Mouse (Mus musculus) hindbrain, embryonic 10.5 days (tissue): ENCODE results near the gene Slc39a7. TPM values are rescaled to one million over a fixed set of nuclear protein-coding genes. Genes with fewer than 3 reads are reported as not detected.

Source experiments
- DNase-seq: peaks from one replicate; pipeline ENCODE4 v3.0.0-alpha.2; 2017; ENCODE audit warnings: low spot score
- H3K27ac ChIP-seq: fragments of 300-500 bp; sonication (generic); 2 replicates; pipeline ENCODE4 v1.5.1; 2016; ENCODE audit warnings: mild to moderate bottlenecking, moderate library complexity
- H3K27me3 ChIP-seq: fragments of 300-500 bp; sonication (generic); 2 replicates; pipeline ENCODE4 v1.6.1; 2016; ENCODE audit warnings: mild to moderate bottlenecking; ENCODE audit not compliant: poor library complexity, insufficient read depth, severe bottlenecking
- H3K36me3 ChIP-seq: fragments of 300-500 bp; sonication (generic); 2 replicates; pipeline ENCODE4 v1.6.1; 2016; ENCODE audit warnings: mild to moderate bottlenecking, moderate library complexity
- H3K4me1 ChIP-seq: fragments of 300-500 bp; sonication (generic); replicated peaks from 2 replicates; pipeline ENCODE4 v1.6.1; 2016; ENCODE audit warnings: mild to moderate bottlenecking
- H3K4me3 ChIP-seq: fragments of 300-500 bp; sonication (generic); 2 replicates; pipeline ENCODE4 v1.5.1; 2016; ENCODE audit warnings: mild to moderate bottlenecking, moderate library complexity
- H3K9me3 ChIP-seq: fragments of 300-500 bp; sonication (generic); 2 replicates; pipeline ENCODE4 v1.6.1; 2016; ENCODE audit warnings: mild to moderate bottlenecking, moderate library complexity
- WGBS: fragments of 180-500 bp; shearing (Covaris S2); methylation state at CpG from one replicate; pipeline ENCODE4 v1.1.7; 2016; 5-methylcytosine and 5-hydroxymethylcytosine counted together
- polyA plus RNA-seq: library from polyadenylated mRNA; unstranded; fragments of >200 nt; fragmentation: Nextera tagmentation; extraction: Ambion mirVana; gene quantifications from 2 replicates; pipeline ENCODE4 v1.2.1, GENCODE M21; 2016

The Slc39a7 gene
- 188 and 197 TPM in 2 replicates for polyA plus RNA-seq

- Histone ChIP-seq H3K27ac (peak within 1 kb of the TSS; percentile 99), H3K4me1 (peaks cover 75% of the 10 kb centered on the region), H3K36me3 (peaks cover 63% of the 10 kb centered on the region)
These were observed at the start of gene Slc39a7, which contains the start of gene Rxrb for GRCm38 (mm10) chr17:34031465-34032173. Gene Slc39a7 (minus strand): TSS chr17:34031682. Gene Rxrb (plus strand): TSS chr17:34031812.

GRCm38 (mm10) chr17:34079621-34080020 is 48.1 kb upstream of the Slc39a7 start:
- Histone ChIP-seq H3K4me1 (peaks cover 18% of the 10 kb centered on the region), H3K4me3 (no peak overlapping the region), H3K9me3 (no peaks in the 10 kb centered on the region), H3K36me3 (no peaks in the 10 kb centered on the region), H3K27me3 (peaks cover 23% of the 10 kb centered on the region), H3K27ac (no peak overlapping the region)
- peak; percentile 38 for DNase-seq
- WGBS, result 17% methylated on average over 5 of the region's 5 CpGs

More at GRCm38 (mm10) chr17:34031465-34032173, at the start of gene Slc39a7, which contains the start of gene Rxrb:
- DNase-seq, result peak; percentile 100
- no peaks in the 10 kb centered on the region for H3K9me3 ChIP-seq
- no peaks in the 10 kb centered on the region for H3K27me3 ChIP-seq
- H3K4me3 ChIP-seq, result peak within 1 kb of the TSS; percentile 74
- WGBS, result under 1% methylated on average over 88 of the region's 88 CpGs

- Histone ChIP-seq H3K27me3 (peaks cover 23% of the 10 kb centered on the region), H3K36me3 (no peaks in the 10 kb centered on the region), H3K4me3 (no peak overlapping the region), H3K4me1 (peaks cover 18% of the 10 kb centered on the region), H3K9me3 (no peaks in the 10 kb centered on the region), H3K27ac (no peak overlapping the region)
- DNase-seq, result no peak
- 92% methylated on average over 11 of the region's 11 CpGs for WGBS
These were observed 47.5 kb upstream of the Slc39a7 start for GRCm38 (mm10) chr17:34079002-34079401.

- peaks cover 23% of the 10 kb centered on the region for H3K27me3 ChIP-seq
- H3K36me3 ChIP-seq, result no peaks in the 10 kb centered on the region
- no peaks in the 10 kb centered on the region for H3K9me3 ChIP-seq
- DNase-seq, result no peak
- H3K27ac ChIP-seq, result no peak overlapping the region
- H3K4me1 ChIP-seq, result peaks cover 14% of the 10 kb centered on the region
- H3K4me3 ChIP-seq, result no peak overlapping the region
- WGBS, result 67% methylated on average over 4 of the region's 4 CpGs
These were observed 46.7 kb upstream of the Slc39a7 start for GRCm38 (mm10) chr17:34078148-34078547.

GRCm38 (mm10) chr17:34077549-34077948 is 46.1 kb upstream of the Slc39a7 start:
- Histone ChIP-seq H3K27me3 (peaks cover 23% of the 10 kb centered on the region), H3K36me3 (no peaks in the 10 kb centered on the region), H3K27ac (no peak overlapping the region), H3K9me3 (no peaks in the 10 kb centered on the region), H3K4me1 (peaks cover 10% of the 10 kb centered on the region; the same call in 1 of the 2 replicates), H3K4me3 (no peak overlapping the region)
- WGBS, result 2% methylated on average over 9 of the region's 9 CpGs
- peak; percentile 83 for DNase-seq

- DNase-seq, result peak; percentile 56
- Histone ChIP-seq H3K27me3 (peaks cover 23% of the 10 kb centered on the region), H3K4me3 (no peak overlapping the region), H3K36me3 (no peaks in the 10 kb centered on the region), H3K4me1 (peaks cover 10% of the 10 kb centered on the region; the same call in 1 of the 2 replicates), H3K27ac (no peak overlapping the region), H3K9me3 (no peaks in the 10 kb centered on the region)
- 41% methylated on average over 7 of the region's 7 CpGs for WGBS
These were observed 43.8 kb upstream of the Slc39a7 start for GRCm38 (mm10) chr17:34075271-34075670.

- H3K9me3 ChIP-seq, result no peaks in the 10 kb centered on the region
- H3K36me3 ChIP-seq, result no peaks in the 10 kb centered on the region
- H3K4me3 ChIP-seq, result no peak overlapping the region
- peaks cover 19% of the 10 kb centered on the region for H3K27me3 ChIP-seq
- DNase-seq, result no peak
- 0 out of 2 replicates have a peak, but pooled peaks cover 8% of the 10 kb centered on the region for H3K4me1 ChIP-seq
- H3K27ac ChIP-seq, result no peak overlapping the region
- 79% methylated on average over 5 of the region's 5 CpGs for WGBS
These were observed 40.6 kb upstream of the Slc39a7 start for GRCm38 (mm10) chr17:34072091-34072490.

GRCm38 (mm10) chr17:34068864-34069263 is 37.4 kb upstream of the Slc39a7 start:
- no peak overlapping the region for H3K27ac ChIP-seq
- H3K36me3 ChIP-seq, result peaks cover 8% of the 10 kb centered on the region; the same call in 1 of the 2 replicates
- no peak for DNase-seq
- H3K9me3 ChIP-seq, result no peaks in the 10 kb centered on the region
- no peak overlapping the region for H3K4me3 ChIP-seq
- WGBS, result 53% methylated on average over 3 of the region's 3 CpGs
- H3K4me1 ChIP-seq, result 0 out of 2 replicates have a peak, but pooled peaks cover 6% of the 10 kb centered on the region
- H3K27me3 ChIP-seq, result no peaks in the 10 kb centered on the region

- Histone ChIP-seq H3K36me3 (peaks cover 14% of the 10 kb centered on the region; the same call in 1 of the 2 replicates), H3K27me3 (no peaks in the 10 kb centered on the region), H3K4me1 (peaks cover 36% of the 10 kb centered on the region), H3K27ac (no peak overlapping the region), H3K9me3 (no peaks in the 10 kb centered on the region), H3K4me3 (no peak overlapping the region)
- no peak for DNase-seq
- 80% methylated on average over 7 of the region's 7 CpGs for WGBS
These were observed 25.7 kb upstream of the Slc39a7 start for GRCm38 (mm10) chr17:34057224-34057623.

GRCm38 (mm10) chr17:34047404-34048050 is 16.0 kb upstream of the Slc39a7 start:
- DNase-seq, result no peak
- WGBS, result 94% methylated on average over 5 of the region's 5 CpGs
- Histone ChIP-seq H3K4me3 (no peak overlapping the region), H3K9me3 (peaks cover 10% of the 10 kb centered on the region), H3K36me3 (peaks cover 15% of the 10 kb centered on the region), H3K4me1 (no peaks in the 10 kb centered on the region), H3K27ac (no peak overlapping the region), H3K27me3 (no peaks in the 10 kb centered on the region)

GRCm38 (mm10) chr17:34045941-34046340 is 14.5 kb upstream of the Slc39a7 start:
- Histone ChIP-seq H3K36me3 (peaks cover 12% of the 10 kb centered on the region), H3K4me3 (no peak overlapping the region), H3K27me3 (peaks cover 6% of the 10 kb centered on the region), H3K4me1 (peaks cover 16% of the 10 kb centered on the region), H3K9me3 (peaks cover 10% of the 10 kb centered on the region), H3K27ac (no peak overlapping the region)
- whole genome bisulfite sequencing, result 79% methylated on average over 14 of the region's 14 CpGs
- no peak for DNase-seq

- peaks cover 37% of the 10 kb centered on the region for H3K36me3 ChIP-seq
- no peak for DNase-seq
- WGBS, result 32% methylated on average over 17 of the region's 17 CpGs
- peak overlapping the region; percentile 35; the same call in 1 of the 2 replicates for H3K4me3 ChIP-seq
- peaks cover 16% of the 10 kb centered on the region for H3K27me3 ChIP-seq
- H3K4me1 ChIP-seq, result peaks cover 61% of the 10 kb centered on the region
- no peaks in the 10 kb centered on the region for H3K9me3 ChIP-seq
- peak overlapping the region; percentile 59 for H3K27ac ChIP-seq
These were observed 8.3 kb upstream of the Slc39a7 start for GRCm38 (mm10) chr17:34039562-34040450.
